Mouse (Mus musculus) liver, embryonic 14.5 days (tissue): ENCODE results near the gene Rasgef1b. TPM values are rescaled to one million over a fixed set of nuclear protein-coding genes. Genes with fewer than 3 reads are reported as not detected.
A peak's percentile ranks its signal among the peaks of the same experiment; 100 is the strongest.

ENCODE experiments used
- ATAC-seq: fragments of 200-750 bp; cut with Nextera tagmentation; 2 replicates; pipeline ENCODE4 v1.8.0; 2017; ENCODE audit warnings: moderate number of reproducible peaks, mild to moderate bottlenecking, moderate library complexity; ENCODE audit not compliant: insufficient read depth
- DNase-seq, 3 experiments: peaks; one replicate each; pipeline ENCODE4 v3.0.0-alpha.2; 2012 to 2013; ENCODE audit warnings: low read depth in 3 of 3, low spot score in 3 of 3
- H3K27ac ChIP-seq: fragments of 300-500 bp; sonication (generic); 2 replicates; pipeline ENCODE4 v1.5.1; 2014; ENCODE audit warnings: moderate library complexity, mild to moderate bottlenecking, control low read depth, inconsistent platforms
- H3K27me3 ChIP-seq: fragments of 300-500 bp; sonication (generic); 2 replicates; pipeline ENCODE4 v1.6.1; 2014; ENCODE audit warnings: mild to moderate bottlenecking, low read length, moderate library complexity; ENCODE audit not compliant: control insufficient read depth, insufficient read depth
- H3K36me3 ChIP-seq: fragments of 300-500 bp; sonication (generic); replicated peaks from 2 replicates; pipeline ENCODE4 v1.6.1; 2014; ENCODE audit warnings: low read depth; ENCODE audit not compliant: control insufficient read depth, insufficient read depth
- H3K4me1 ChIP-seq, 2 experiments: fragments of 200-500 bp in 1 of 2; fragments of 300-500 bp in 1 of 2; sonication (generic) in 1 of 2; replicated peaks; 2 replicates each; pipeline ENCODE4 v1.6.1; 2012 to 2014; ENCODE audit warnings: antibody characterized with exemption in 1 of 2, inconsistent platforms in 1 of 2, low read length in 1 of 2; ENCODE audit not compliant: control insufficient read depth in 2 of 2, insufficient read depth in 2 of 2
- H3K4me2 ChIP-seq: fragments of 300-500 bp; sonication (generic); 2 replicates; pipeline ENCODE4 v1.6.1; 2014; ENCODE audit warnings: low read depth, mild to moderate bottlenecking, control low read depth, moderate library complexity
- H3K4me3 ChIP-seq, 2 experiments: fragments of 200-500 bp in 1 of 2; fragments of 300-500 bp in 1 of 2; sonication (generic) in 1 of 2; 2 replicates each; pipeline ENCODE4 v1.5.1; 2012 to 2014; ENCODE audit warnings: low read depth in 2 of 2, low read length in 2 of 2, mild to moderate bottlenecking in 2 of 2, control low read depth in 1 of 2, inconsistent platforms in 1 of 2, moderate library complexity in 1 of 2; ENCODE audit not compliant: insufficient read depth in 1 of 2
- H3K9ac ChIP-seq: fragments of 300-500 bp; sonication (generic); replicated peaks from 2 replicates; pipeline ENCODE4 v1.6.1; 2014; ENCODE audit warnings: mild to moderate bottlenecking, control low read depth, moderate library complexity
- H3K9me3 ChIP-seq: fragments of 300-500 bp; sonication (generic); 2 replicates; pipeline ENCODE4 v1.6.1; 2016; ENCODE audit warnings: low read length, mixed read lengths; ENCODE audit not compliant: control insufficient read depth
- CTCF ChIP-seq: IDR thresholded peaks from 2 replicates; pipeline ENCODE4 v1.5.1; 2016; ENCODE audit warnings: antibody characterized with exemption, low read depth, control low read depth
- EP300 ChIP-seq: IDR thresholded peaks from 2 replicates; pipeline ENCODE4 v1.6.1; 2016; ENCODE audit warnings: antibody characterized with exemption, low read depth
- WGBS: fragments of 180-500 bp; shearing (Covaris S2); extraction: QIAGEN DNeasy Blood & Tissue Kit; methylation state at CpG from one replicate; pipeline ENCODE4 v1.1.7; 2014; ENCODE audit not compliant: insufficient replicate concordance; 5-methylcytosine and 5-hydroxymethylcytosine counted together
- polyA plus RNA-seq, 2 experiments: library from polyadenylated mRNA; depleted of rRNA in 1 of 2; stranded (reverse) in 1 of 2; unstranded in 1 of 2; fragments of >200 nt; fragmentation: Nextera tagmentation in 1 of 2; extraction: Ambion mirVana in 1 of 2; gene quantifications; 2 replicates each; pipeline versions ENCODE4 v1.2.1 to v1.2.3; 2012 to 2014

The Rasgef1b gene
- polyA plus RNA-seq, 2 experiments: 2.8 to 4.2 TPM

DNA sequence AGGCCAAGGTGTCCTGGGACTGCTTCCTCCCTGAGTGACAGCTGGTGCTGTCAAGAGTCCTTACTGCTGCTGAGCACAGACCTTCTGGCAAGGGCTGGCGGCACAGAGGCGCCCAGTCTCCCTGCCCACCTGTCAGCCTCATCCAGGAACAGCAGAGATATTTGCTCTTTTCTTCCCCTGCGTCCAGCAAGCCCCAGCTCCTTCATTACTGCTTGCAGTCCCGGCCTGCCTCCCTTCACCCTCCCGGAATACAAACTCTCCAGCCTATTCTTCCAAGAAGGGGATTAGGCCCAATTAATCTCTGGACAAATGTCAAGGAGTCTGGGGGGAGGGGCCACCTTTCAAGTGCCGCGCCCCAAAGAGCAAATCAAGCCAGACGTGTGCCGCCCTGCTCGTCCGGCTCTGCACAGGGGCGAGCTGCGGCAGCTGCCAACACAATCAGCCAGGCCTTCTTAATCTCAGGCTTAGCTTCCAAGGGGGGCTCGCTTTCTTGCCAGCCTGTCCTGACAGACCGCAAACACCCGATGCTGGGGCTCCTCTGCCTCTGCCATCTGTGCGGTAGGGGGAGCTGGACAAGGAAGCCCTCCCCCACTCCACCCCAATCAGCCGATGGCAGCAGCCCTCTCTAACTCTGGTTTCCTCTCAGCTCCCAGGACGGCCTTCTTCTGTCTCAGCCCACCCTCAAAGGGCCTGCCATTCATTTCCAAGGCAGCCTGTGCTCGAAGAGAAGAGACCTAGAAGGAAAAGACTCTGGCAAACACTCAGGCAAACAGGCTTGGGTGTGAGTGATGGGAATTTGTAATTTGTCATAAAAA is 249.4 kb downstream of the Rasgef1b start:
- TF ChIP-seq EP300 (no peak), CTCF (no peak; the same call in 1 of the 2 replicates)
- no peaks in the 10 kb centered on the region for H3K36me3 ChIP-seq
- peak overlapping the region; percentile 59 for H3K4me2 ChIP-seq
- no peak overlapping the region for H3K4me3 ChIP-seq
- H3K9ac ChIP-seq: 0 out of 2 replicates have a peak overlapping the region, but pooled peaks have one; percentile 5
- WGBS: 8% methylated on average over 20 of the region's 20 CpGs
- H3K27me3 ChIP-seq: no peaks in the 10 kb centered on the region
- no peak overlapping the region for H3K27ac ChIP-seq
- peaks cover 9 to 28% of the 10 kb centered on the region in 2 experiments for H3K4me1 ChIP-seq
- ATAC-seq: peak; percentile 54; the same call in 1 of the 2 replicates
- H3K9me3 ChIP-seq: no peaks in the 10 kb centered on the region
- DNase-seq: no peak

DNA sequence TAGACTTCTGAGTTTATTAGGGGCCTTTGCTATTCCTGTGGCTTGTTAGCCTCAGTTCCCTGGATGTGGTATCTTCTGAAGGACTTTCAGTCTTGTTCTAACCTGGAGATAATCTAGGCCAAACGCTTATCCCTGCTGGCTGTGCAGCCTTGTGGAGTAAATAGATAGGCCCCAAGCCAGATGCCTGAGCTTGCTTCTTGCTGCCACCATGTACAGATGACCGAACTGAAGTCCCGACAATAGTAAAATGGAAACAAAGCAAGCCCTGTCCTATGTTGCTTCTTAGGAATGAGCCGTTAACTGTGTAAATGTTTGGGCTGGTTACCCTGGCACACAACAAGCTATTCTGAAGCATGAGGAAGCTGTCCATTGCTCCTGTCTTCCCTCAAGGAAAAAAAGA is 250.1 kb downstream of the Rasgef1b start:
- 24% methylated on average over 4 of the region's 4 CpGs for WGBS
- ATAC-seq (peak; percentile 64; the same call in 1 of the 2 replicates), DNase-seq (no peak)
- TF ChIP-seq EP300 (peak; percentile 73), CTCF (no peak)
- no peaks in the 10 kb centered on the region for H3K9me3 ChIP-seq
- H3K4me3 ChIP-seq: no peak overlapping the region
- H3K4me2 ChIP-seq: 0 out of 2 replicates have a peak overlapping the region, but pooled peaks have one; percentile 59
- no peak overlapping the region for H3K9ac ChIP-seq
- H3K27me3 ChIP-seq: no peaks in the 10 kb centered on the region
- H3K36me3 ChIP-seq: no peaks in the 10 kb centered on the region
- H3K27ac ChIP-seq: no peak overlapping the region
- H3K4me1 ChIP-seq: peaks cover 9 to 28% of the 10 kb centered on the region in 2 experiments

DNA sequence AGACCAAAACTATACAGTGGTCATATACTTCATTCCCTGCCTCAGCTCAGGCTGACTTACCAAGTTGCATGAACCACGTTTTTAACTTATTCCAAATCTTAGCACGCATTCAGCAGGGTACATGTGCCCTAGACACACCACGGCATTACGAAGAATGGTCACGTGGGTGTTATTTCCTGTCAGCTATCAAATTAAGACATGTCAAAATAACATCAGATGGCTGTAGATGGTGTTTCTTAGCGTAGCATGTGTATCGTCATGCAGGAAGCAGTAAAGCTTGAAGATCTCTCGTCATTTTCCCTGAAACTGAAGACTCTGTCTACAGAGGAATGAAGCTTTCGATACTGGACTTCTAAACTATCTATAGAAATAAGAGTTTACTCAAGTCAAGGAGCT is 251.4 kb downstream of the Rasgef1b start:
- no peaks in the 10 kb centered on the region for H3K9me3 ChIP-seq
- H3K27me3 ChIP-seq: no peaks in the 10 kb centered on the region
- DNase-seq (no peak), ATAC-seq (no peak)
- no peaks in the 10 kb centered on the region for H3K36me3 ChIP-seq
- H3K9ac ChIP-seq: no peak overlapping the region
- peaks cover 9 to 25% of the 10 kb centered on the region in 2 experiments for H3K4me1 ChIP-seq
- H3K27ac ChIP-seq: no peak overlapping the region
- TF ChIP-seq CTCF (no peak), EP300 (no peak)
- H3K4me3 ChIP-seq: no peak overlapping the region
- WGBS: 64% methylated on average over 9 of the region's 9 CpGs
- H3K4me2 ChIP-seq: no peak overlapping the region

DNA sequence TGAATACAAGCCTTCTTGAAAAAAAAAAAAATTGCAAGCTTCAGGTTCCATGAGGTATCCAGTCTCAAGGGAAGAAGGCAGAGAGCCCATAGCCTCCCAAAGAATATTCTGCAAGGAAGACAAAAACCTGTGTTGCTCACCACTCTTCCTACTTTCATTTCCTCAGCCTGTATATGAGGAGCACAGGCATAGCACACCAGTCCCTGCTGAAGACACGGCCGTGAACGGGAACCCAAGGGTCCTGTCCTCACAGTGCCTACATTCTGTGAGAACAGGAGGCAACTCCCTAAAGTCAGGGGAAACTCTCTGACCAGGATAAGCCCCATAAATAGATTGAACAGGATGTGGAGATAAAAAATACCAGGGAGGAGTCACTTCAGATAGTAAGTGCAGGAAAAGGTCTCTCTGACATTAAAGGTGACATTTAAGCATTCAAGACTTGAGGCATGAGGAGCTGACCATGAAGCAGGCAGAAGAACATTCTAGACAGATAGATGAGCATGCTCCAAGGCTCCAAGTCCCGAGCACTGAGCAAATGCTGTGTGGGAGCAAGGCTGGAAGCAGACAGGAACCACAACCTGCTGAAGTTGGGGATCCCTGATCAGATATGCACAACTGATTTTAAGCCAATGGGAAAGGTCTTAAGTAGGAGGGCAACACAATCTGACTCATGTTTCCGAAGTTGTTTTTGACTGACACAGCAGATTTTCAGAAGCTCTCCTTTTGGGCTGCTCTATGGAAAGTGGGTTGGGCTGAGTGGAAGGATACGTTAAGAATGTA is 252.0 kb downstream of the Rasgef1b start:
- H3K4me1 ChIP-seq: peaks cover 9 to 20% of the 10 kb centered on the region in 2 experiments
- H3K27ac ChIP-seq: no peak overlapping the region
- DNase-seq: no peak
- 26% methylated on average over 6 of the region's 6 CpGs for WGBS
- H3K4me3 ChIP-seq: no peak overlapping the region
- H3K9me3 ChIP-seq: no peaks in the 10 kb centered on the region
- no peak for ATAC-seq
- no peak for TF ChIP-seq CTCF
- TF ChIP-seq EP300: no peak
- H3K27me3 ChIP-seq: no peaks in the 10 kb centered on the region
- no peak overlapping the region for H3K4me2 ChIP-seq
- H3K36me3 ChIP-seq: no peaks in the 10 kb centered on the region
- no peak overlapping the region for H3K9ac ChIP-seq
